Mouse (Mus musculus) urinary bladder, postnatal 4 days (tissue): ENCODE data around the gene Fam198a.

Experiments
- DNase-seq, 2 experiments: peaks; one replicate each; pipeline ENCODE4 v3.0.0; 2021 to 2022; ENCODE audit warnings: low spot score in 2 of 2

The Fam198a gene

DNA sequence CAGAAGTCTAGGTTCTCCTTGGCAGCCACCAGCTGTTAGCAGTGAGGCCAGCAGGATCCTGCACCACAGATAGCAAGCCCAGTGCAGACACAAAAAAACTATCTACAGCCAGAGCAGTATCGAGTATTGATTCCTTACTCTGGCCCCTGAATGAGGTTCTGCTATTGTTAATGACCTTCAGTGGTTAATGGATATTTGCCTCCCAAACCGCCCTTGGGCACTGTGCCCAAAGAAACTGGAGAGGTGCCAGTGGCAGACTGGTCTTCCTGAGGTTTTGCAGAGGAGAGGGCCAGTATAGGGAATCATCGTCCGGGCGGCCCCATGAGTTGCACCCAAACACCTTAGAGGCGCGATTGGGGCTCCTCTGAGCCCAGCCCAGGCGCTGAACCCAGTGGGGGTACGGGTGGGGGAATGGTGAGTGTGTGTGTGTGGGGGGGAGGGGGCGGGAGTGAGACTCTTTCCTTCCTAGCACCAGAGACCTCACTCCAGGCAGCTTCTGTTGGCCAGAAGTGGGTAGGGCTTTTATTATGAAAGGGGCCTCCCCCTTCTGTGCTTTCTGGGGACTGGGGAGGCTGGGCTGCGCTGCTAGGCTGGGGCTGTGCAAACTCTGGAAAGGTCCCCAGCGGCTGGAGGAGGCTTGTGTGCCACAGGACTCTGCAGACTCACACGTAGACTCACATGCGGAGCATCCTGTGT is at the start of gene Fam198a:
Fam198a (plus strand) TSS at position 571 of the 696 bp plus-strand sequence.
- DNase-seq = peak; percentile 82 to 90

GRCm38 (mm10) chr9:121901710-121902700 is 48.8 kb upstream of the Fam198a start:
- peak in 1 of 2 experiments; percentile 44 for DNase-seq

GRCm38 (mm10) chr9:121903476-121904305 is 47.1 kb upstream of the Fam198a start:
- DNase-seq = peak in 1 of 2 experiments; percentile 59

GRCm38 (mm10) chr9:121904319-121904718 is 46.5 kb upstream of the Fam198a start:
- DNase-seq = peak in 1 of 2 experiments; percentile 40

- DNase-seq = no peak
These were observed 45.8 kb upstream of the Fam198a start for GRCm38 (mm10) chr9:121904946-121905345.

DNA sequence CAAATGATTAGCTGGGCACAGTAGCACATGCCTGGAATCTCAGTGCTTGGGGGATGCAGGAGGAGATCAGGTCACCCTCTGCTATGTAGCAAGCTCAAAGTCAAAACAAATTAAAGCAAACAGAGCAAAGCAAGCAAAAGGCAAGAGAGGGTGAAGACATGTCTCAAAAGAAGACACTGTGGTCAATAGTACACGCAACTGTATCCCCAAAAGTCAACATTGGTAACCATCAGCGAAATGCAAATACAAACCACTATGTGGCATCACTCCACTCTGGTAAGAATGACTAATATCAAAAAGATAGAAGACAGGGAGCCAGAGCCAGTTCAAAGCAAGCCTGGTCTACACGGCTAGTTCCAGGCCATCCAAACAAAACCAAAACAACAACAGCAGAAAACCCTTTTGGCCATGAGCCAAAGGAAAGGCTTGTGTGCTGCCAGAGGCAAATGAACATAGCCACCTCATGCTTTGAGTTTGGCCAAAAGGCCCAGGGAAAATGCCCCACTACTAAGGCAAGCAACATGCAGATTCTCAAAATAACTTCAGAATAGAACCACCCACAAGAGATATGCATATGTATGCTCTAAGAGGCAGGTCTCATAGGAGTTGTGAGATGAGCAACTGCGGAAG is 45.1 kb upstream of the Fam198a start:
- DNase-seq = peak in 1 of 2 experiments; percentile 34

- DNase-seq = peak in 1 of 2 experiments; percentile 48
These were observed 44.3 kb upstream of the Fam198a start for GRCm38 (mm10) chr9:121906456-121906855.

GRCm38 (mm10) chr9:121907356-121908070 is 43.3 kb upstream of the Fam198a start:
- peak in 1 of 2 experiments; percentile 54 for DNase-seq

DNA sequence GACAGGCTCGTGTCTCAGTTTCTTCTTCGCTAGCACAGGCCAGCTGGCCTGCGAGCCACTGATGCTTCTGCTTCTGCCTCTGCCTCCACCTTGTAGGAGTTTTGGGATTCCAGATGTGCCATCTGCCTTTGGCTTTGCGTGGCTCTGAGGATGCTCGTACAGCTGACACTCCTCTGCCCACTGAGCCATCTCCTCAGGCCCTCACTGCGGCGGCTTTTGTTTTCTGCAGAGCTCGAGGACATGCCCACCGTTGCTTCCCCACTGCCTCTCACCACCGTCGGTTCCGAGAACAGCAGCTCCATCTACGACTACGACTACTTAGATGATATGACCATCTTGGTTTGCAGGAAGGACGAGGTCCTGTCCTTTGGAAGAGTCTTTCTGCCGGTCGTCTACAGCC is 42.5 kb upstream of the Fam198a start:
- DNase-seq = peak in 1 of 2 experiments; percentile 54

- no peak for DNase-seq
These were observed 41.2 kb upstream of the Fam198a start for GRCm38 (mm10) chr9:121909635-121910034.

GRCm38 (mm10) chr9:121911196-121911595 is 39.6 kb upstream of the Fam198a start:
- DNase-seq = no peak

DNA sequence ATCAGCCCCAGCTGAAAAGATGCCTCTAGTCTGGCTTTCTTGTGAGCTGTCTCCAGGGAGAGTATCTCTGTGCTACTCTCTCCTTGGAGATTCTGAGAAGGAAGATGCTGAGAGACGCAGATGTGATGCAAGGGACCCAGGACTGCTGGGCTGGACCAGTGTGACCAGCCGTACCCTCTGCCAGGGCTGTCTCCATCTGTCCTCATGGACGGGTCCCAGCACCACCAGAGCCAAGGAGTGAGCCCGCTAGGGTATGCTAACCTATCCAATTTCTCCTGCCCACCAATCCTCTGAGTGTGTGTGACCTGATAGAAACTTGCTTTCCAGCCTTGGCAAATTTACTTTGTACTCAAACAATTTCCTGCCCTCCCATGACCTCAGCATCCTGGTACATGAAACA is 38.0 kb upstream of the Fam198a start:
- no peak for DNase-seq

GRCm38 (mm10) chr9:121914226-121914757 is 36.5 kb upstream of the Fam198a start:
- DNase-seq = no peak

- DNase-seq = no peak
These were observed 35.7 kb upstream of the Fam198a start for GRCm38 (mm10) chr9:121915056-121915455.

- DNase-seq = no peak
These were observed 34.7 kb upstream of the Fam198a start, which contains the start of gene Cyp8b1 for GRCm38 (mm10) chr9:121916102-121916501. Gene Cyp8b1 (minus strand): TSS chr9:121916305.

DNA sequence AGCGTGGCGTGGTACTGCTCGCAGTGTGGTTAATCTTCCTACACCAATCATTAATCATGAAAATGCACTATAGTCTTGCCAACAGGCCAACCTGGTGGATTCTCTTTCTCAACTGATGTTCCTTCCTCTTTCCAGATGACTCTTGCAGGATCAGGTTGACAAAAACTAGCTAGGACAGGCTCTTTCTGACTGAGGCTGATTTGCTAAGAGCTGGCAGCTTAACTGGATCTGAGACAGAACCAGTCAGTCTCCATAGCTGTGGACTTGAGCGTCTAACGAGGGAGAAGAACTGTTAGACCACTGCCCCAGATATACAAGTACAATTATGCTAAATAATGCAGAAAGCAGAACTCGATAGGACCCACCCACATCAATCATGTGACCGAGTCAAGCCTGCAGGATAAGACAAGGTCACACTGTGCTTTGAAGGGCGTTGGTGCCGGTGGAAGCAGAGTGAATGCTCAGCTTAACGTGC is 31.7 kb upstream of the Fam198a start:
- DNase-seq = no peak

GRCm38 (mm10) chr9:121923443-121923842 is 27.3 kb upstream of the Fam198a start:
- no peak for DNase-seq

DNA sequence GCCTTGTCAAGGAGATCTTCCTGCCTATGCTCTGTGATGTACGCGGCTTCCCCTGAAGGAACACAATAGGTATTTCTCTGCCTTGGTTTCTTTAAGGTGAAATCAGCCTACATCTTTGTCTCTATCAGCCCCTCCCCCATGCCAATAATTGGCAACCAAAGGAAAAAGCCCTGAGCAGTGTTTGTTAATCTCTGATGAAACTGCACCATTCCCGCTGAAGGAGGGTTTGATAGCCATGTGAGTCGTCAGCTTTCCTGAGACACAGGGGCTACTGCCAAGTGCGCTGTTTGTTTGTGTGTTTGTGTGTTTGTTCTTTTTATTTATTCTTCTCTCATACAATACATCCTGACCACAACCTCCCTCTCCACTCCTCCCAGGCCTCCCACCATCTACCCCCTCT is 26.9 kb upstream of the Fam198a start:
- DNase-seq = no peak

DNA sequence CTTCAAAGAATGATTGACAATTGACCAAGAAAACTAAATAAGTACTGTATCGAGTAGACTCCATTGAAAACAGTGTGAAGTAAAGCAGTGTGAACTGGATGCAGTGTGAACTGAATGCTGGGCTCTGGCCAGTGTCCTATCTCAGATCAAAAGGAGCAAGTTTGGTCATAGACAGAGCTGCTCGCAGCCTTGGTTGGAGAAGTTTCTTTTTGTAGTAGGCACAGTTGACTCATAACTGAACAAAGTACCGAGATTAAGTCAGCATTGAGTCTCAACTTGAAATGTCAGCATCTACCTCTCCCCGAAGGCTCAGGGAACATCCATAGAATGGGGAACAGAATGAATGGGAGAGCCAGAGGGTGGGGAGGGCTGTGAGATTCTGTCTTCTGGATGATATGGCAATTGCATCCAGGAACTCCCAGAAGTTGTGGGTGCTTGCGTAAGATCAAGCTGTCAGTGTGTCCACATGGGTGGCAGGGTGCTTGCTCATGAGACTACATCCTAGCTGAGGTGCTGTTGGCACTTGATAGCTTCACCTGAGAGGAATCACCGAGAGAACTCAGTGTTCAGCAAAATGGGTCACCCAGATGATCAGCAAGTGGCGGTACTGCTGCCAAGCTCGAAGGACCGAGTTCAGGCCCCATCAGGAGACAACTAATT is 25.8 kb upstream of the Fam198a start:
- no peak for DNase-seq
